Mouse (Mus musculus): ENCODE measurements at regions not wholly inside any gene's neighbourhood (a gene's known extent, or its start where the extent isn't known, plus 50 kb on each side); places are given as distances from the start of the nearest gene placed in this dataset.

GRCm38 (mm10) chr1:61552577-61553517 is 85.8 kb upstream of the Pard3b start:
- in situ Hi-C loops (cut with MboI; ENCODE audit: low sequenced_read_pairs in 2 of 2, unreplicated experiment in 2 of 2) = no loop called here
- DNase-seq (ENCODE audit: low read depth, low spot score) = no peak

GRCm38 (mm10) chr1:61559514-61559913 is 79.1 kb upstream of the Pard3b start:
- no peaks in the 10 kb centered on the region for H3K36me3 ChIP-seq (ENCODE audit: control insufficient read depth, insufficient read depth, low read length, poor library complexity, severe bottlenecking)
- no peak overlapping the region for H3K4me3 ChIP-seq (ENCODE audit: insufficient read depth in 1 of 2, low read depth in 1 of 2, low read length in 2 of 2, poor library complexity in 1 of 2, severe bottlenecking in 1 of 2)
- DNase-seq (ENCODE audit: low read depth, low spot score) = no peak
- TF ChIP-seq ZNF384 (IDR thresholded peaks at IDR 0.05; ENCODE audit: low read depth, low read length) (no peak), ZC3H11A (IDR thresholded peaks at IDR 0.05; ENCODE audit: borderline replicate concordance, low read depth, low read length) (no peak), HCFC1 (IDR thresholded peaks at IDR 0.05; ENCODE audit: borderline replicate concordance, insufficient read depth, low read length) (no peak), MAFK (IDR thresholded peaks at IDR 0.05; ENCODE audit: insufficient read depth, low read depth, low read length) (no peak), CHD2 (IDR thresholded peaks at IDR 0.05; ENCODE audit: low read depth, low read length) (no peak)
- no peaks in the 10 kb centered on the region for H3K4me1 ChIP-seq (ENCODE audit: control insufficient read depth in 2 of 2, insufficient read depth in 2 of 2, low read length in 2 of 2, poor library complexity in 1 of 2)
- in situ Hi-C loops (cut with MboI; ENCODE audit: low sequenced_read_pairs in 2 of 2, unreplicated experiment in 2 of 2) = no loop called here
- no peak overlapping the region for H3K27ac ChIP-seq (ENCODE audit: insufficient read depth, low read depth, low read length, poor library complexity, severe bottlenecking)
- no peaks in the 10 kb centered on the region for H3K9me3 ChIP-seq (ENCODE audit: control insufficient read depth, insufficient read depth, low read depth, low read length)
- no peak overlapping the region for H3K9ac ChIP-seq (ENCODE audit: insufficient read depth, low read depth, low read length, poor library complexity, severe bottlenecking)

More at GRCm38 (mm10) chr1:61552577-61553517, 85.8 kb upstream of the Pard3b start:
- H3K9me3 ChIP-seq (ENCODE audit: control insufficient read depth, insufficient read depth, low read depth, low read length) = no peaks in the 10 kb centered on the region
- H3K4me3 ChIP-seq (ENCODE audit: insufficient read depth in 1 of 2, low read depth in 1 of 2, low read length in 2 of 2, poor library complexity in 1 of 2, severe bottlenecking in 1 of 2) = no peak overlapping the region
- no peak overlapping the region for H3K27ac ChIP-seq (ENCODE audit: insufficient read depth, low read depth, low read length, poor library complexity, severe bottlenecking)
- no peaks in the 10 kb centered on the region for H3K4me1 ChIP-seq (ENCODE audit: control insufficient read depth in 2 of 2, insufficient read depth in 2 of 2, low read length in 2 of 2, poor library complexity in 1 of 2)
- no peaks in the 10 kb centered on the region for H3K36me3 ChIP-seq (ENCODE audit: control insufficient read depth, insufficient read depth, low read length, poor library complexity, severe bottlenecking)
- H3K9ac ChIP-seq (ENCODE audit: insufficient read depth, low read depth, low read length, poor library complexity, severe bottlenecking) = no peak overlapping the region
- TF ChIP-seq ZC3H11A (IDR thresholded peaks at IDR 0.05; ENCODE audit: borderline replicate concordance, low read depth, low read length) (no peak), MAFK (IDR thresholded peaks at IDR 0.05; ENCODE audit: insufficient read depth, low read depth, low read length) (no peak)

DNA sequence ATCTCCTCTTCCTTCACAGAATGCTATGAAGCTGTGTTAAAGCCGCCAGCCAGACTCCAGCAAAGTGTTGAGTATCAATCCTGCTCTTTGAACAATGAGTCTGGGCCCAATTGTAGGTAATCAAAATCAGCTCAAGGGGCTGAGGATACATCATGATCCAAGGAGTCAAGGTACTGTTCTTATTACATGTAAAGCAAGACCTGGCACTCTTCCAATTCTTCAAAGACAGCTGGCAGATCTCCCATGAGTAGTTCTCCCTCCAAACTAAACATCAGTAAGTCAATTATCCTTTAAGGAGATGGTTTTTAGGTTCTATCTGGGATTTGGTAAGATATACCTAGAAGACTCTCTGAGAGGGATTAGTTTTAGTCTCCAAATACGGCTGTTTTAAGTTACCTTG is 76.5 kb upstream of the Pard3b start:
- Histone ChIP-seq H3K36me3 (ENCODE audit: control insufficient read depth, insufficient read depth, low read length, poor library complexity, severe bottlenecking) (no peaks in the 10 kb centered on the region), H3K9me3 (ENCODE audit: control insufficient read depth, insufficient read depth, low read depth, low read length) (no peaks in the 10 kb centered on the region), H3K27ac (ENCODE audit: insufficient read depth, low read depth, low read length, poor library complexity, severe bottlenecking) (no peak overlapping the region), H3K4me1 (ENCODE audit: control insufficient read depth in 2 of 2, insufficient read depth in 2 of 2, low read length in 2 of 2, poor library complexity in 1 of 2) (no peaks in the 10 kb centered on the region), H3K9ac (ENCODE audit: insufficient read depth, low read depth, low read length, poor library complexity, severe bottlenecking) (no peak overlapping the region), H3K4me3 (ENCODE audit: insufficient read depth in 1 of 2, low read depth in 1 of 2, low read length in 2 of 2, poor library complexity in 1 of 2, severe bottlenecking in 1 of 2) (no peak overlapping the region)
- TF ChIP-seq MAFK (IDR thresholded peaks at IDR 0.05; ENCODE audit: insufficient read depth, low read depth, low read length) (no peak), CHD2 (IDR thresholded peaks at IDR 0.05; ENCODE audit: low read depth, low read length) (no peak), ZC3H11A (IDR thresholded peaks at IDR 0.05; ENCODE audit: borderline replicate concordance, low read depth, low read length) (no peak), HCFC1 (IDR thresholded peaks at IDR 0.05; ENCODE audit: borderline replicate concordance, insufficient read depth, low read length) (no peak), ZNF384 (IDR thresholded peaks at IDR 0.05; ENCODE audit: low read depth, low read length) (no peak)
- in situ Hi-C loops (cut with MboI; ENCODE audit: low sequenced_read_pairs in 2 of 2, unreplicated experiment in 2 of 2) = no loop called here
- no peak for DNase-seq (ENCODE audit: low read depth, low spot score)

GRCm38 (mm10) chr1:61565471-61565870 is 73.2 kb upstream of the Pard3b start:
- no peak overlapping the region for H3K4me3 ChIP-seq (ENCODE audit: insufficient read depth in 1 of 2, low read depth in 1 of 2, low read length in 2 of 2, poor library complexity in 1 of 2, severe bottlenecking in 1 of 2)
- H3K9me3 ChIP-seq (ENCODE audit: control insufficient read depth, insufficient read depth, low read depth, low read length) = no peaks in the 10 kb centered on the region
- H3K4me1 ChIP-seq (ENCODE audit: control insufficient read depth in 2 of 2, insufficient read depth in 2 of 2, low read length in 2 of 2, poor library complexity in 1 of 2) = no peaks in the 10 kb centered on the region
- TF ChIP-seq MAFK (IDR thresholded peaks at IDR 0.05; ENCODE audit: insufficient read depth, low read depth, low read length) = no peak
- TF ChIP-seq ZC3H11A (IDR thresholded peaks at IDR 0.05; ENCODE audit: borderline replicate concordance, low read depth, low read length) = no peak
- TF ChIP-seq HCFC1 (IDR thresholded peaks at IDR 0.05; ENCODE audit: borderline replicate concordance, insufficient read depth, low read length) = no peak
- no peak for TF ChIP-seq CHD2 (IDR thresholded peaks at IDR 0.05; ENCODE audit: low read depth, low read length)
- no peak for TF ChIP-seq ZNF384 (IDR thresholded peaks at IDR 0.05; ENCODE audit: low read depth, low read length)
- no peak overlapping the region for H3K27ac ChIP-seq (ENCODE audit: insufficient read depth, low read depth, low read length, poor library complexity, severe bottlenecking)
- no peak for DNase-seq (ENCODE audit: low read depth, low spot score)
- in situ Hi-C loops (cut with MboI; ENCODE audit: low sequenced_read_pairs in 2 of 2, unreplicated experiment in 2 of 2) = no loop called here
- no peaks in the 10 kb centered on the region for H3K36me3 ChIP-seq (ENCODE audit: control insufficient read depth, insufficient read depth, low read length, poor library complexity, severe bottlenecking)
- H3K9ac ChIP-seq (ENCODE audit: insufficient read depth, low read depth, low read length, poor library complexity, severe bottlenecking) = no peak overlapping the region

All from ES-E14 (cell line).